Mouse (Mus musculus) large intestine, adult 2 months (tissue): ENCODE measurements around the gene Idh3a. TPM values are rescaled to one million over a fixed set of nuclear protein-coding genes. Genes with fewer than 3 reads are reported as not detected.
"Not testable (repeated sequence)": the region's sequence is repeated elsewhere in the genome, so short reads cannot be mapped to it uniquely, and the experiment has no call there.

Experiments used
- DNase-seq: peaks from one replicate; pipeline ENCODE4 v3.0.0-alpha.2; 2012; ENCODE audit warnings: low read depth, low spot score
- WGBS: fragments of 180-500 bp; shearing (Covaris S2); methylation state at CpG from one replicate; pipeline ENCODE4 v1.1.7; 2018; 5-methylcytosine and 5-hydroxymethylcytosine counted together
- polyA plus RNA-seq: library from polyadenylated mRNA; depleted of rRNA; stranded (reverse); fragments of >200 nt; gene quantifications from 2 replicates; pipeline ENCODE4 v1.2.3, GENCODE M21; 2012

Idh3a gene
- polyA plus RNA-seq, 1 experiment: 64.4 TPM

DNA sequence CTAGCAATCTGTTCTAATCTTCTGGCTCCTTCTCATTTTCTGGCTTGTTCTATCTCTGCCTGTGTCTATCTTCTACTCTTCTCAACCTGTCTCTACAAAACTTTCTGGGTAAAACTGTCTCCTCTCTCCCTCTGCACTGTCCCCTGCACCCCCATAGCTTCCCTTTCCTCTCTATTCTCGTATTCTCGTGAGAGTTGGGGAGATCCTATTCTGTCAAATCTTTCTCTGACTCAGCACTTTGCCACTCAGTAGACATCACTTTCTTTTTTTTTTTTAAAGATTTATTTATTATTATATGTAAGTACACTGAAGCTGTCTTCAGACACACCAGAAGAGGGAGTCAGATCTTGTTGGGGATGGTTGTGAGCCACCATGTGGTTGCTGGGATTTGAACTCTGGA lies 2.0 kb upstream of the Idh3a start:
- WGBS: 81% methylated on average over 2 of the region's 2 CpGs

DNA sequence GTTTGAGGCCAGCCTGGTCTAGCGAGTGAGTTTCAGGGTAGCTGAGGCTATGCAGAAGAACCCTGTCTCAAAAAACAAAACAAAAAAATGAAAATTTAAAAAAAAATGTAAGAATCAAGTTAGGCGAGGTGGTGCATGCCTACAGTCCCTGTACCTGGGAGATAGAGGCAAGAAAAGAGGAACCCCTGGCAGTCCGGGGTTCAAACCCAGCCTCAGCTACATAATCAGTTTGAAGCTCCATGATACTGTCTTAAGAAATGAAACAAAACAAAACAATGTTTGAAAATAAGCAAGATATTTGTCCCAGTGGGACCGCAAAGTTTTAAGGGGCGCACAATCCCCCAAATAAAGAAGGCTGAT lies 315 bp upstream of the Idh3a start:
- no peak for DNase-seq
- WGBS: 35% methylated on average over 5 of the region's 5 CpGs

More for the DNA sequence above, 2.0 kb upstream of the Idh3a start:
- not testable (repeated sequence) for DNase-seq

GRCm38 (mm10) chr9:54587863-54588262 lies 1.7 kb downstream of the Idh3a start:
- 26% methylated on average over 4 of the region's 4 CpGs for WGBS
- no peak for DNase-seq

- DNase-seq: not testable (repeated sequence)
- 84% methylated on average over 4 of the region's 4 CpGs for WGBS
Observed at GRCm38 (mm10) chr9:54593652-54594051, 7.5 kb downstream of the Idh3a start.

DNA sequence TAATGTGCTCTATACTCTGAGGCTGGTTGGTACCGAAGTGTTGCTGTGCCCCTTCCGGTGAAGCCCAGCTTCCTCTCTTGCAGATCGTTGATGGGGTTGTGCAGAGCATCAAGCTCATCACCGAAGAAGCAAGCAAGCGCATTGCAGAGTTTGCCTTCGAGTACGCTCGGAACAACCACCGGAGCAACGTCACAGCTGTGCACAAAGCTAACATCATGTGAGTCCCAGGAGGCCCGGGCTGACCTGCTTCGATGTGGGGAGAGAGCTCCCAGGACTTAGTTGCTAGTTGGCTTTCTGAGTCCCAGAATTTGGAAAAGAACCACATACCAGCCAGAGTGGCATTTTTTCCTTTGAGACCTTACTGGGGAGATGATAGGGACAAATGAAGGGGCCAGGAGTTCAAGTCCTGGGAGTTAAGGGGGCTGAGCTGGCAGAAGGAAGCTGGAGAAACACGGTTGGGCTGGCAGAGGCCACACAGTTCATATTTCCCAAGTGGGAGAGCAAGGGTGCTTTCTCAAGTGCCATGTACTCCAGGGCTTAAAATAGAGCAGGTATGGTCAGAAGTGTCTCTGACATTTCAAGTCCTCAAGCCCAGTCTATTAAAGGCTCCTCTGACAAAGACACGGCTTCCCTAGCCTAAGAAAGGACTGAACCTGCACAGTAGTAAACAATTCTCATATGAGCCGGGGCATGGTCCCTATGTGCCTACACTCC lies 10.8 kb downstream of the Idh3a start:
- WGBS: 91% methylated on average over 15 of the region's 15 CpGs
- DNase-seq: no peak

- no peak for DNase-seq
- WGBS: 74% methylated on average over 2 of the region's 2 CpGs
Observed at GRCm38 (mm10) chr9:54602386-54602785, 16.3 kb downstream of the Idh3a start.

- 86% methylated on average over 7 of the region's 7 CpGs for WGBS
Observed at GRCm38 (mm10) chr9:54602916-54603315, 16.8 kb downstream of the Idh3a start.

DNA sequence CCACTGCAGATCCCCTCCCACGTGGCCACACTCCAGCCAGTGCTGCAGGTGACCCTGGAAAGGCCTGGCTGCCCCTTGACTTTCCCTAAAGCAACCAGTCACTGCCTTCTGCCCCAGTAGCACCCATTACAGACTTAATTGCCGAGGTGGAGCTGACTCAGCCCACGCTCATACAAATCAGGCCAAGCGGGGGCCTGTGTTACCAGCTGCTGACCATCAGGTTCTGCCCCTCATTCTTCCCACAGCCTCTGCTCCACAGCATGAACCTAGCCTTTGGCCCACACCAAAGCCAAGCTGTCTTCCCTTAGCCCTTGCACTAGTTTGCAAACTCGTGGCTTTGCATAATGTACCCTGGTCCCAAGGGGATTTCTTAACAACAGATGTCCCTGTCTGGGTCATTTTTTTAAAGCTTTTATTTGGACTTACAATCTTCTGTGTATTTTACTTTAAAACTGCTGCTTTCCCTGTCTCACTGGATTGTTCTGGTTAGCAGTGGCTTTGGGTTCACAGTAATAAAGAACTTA lies 18.1 kb downstream of the Idh3a start:
- 75% methylated on average over 5 of the region's 5 CpGs for WGBS
- no peak for DNase-seq

More at GRCm38 (mm10) chr9:54602916-54603315, 16.8 kb downstream of the Idh3a start:
- DNase-seq: no peak

DNA sequence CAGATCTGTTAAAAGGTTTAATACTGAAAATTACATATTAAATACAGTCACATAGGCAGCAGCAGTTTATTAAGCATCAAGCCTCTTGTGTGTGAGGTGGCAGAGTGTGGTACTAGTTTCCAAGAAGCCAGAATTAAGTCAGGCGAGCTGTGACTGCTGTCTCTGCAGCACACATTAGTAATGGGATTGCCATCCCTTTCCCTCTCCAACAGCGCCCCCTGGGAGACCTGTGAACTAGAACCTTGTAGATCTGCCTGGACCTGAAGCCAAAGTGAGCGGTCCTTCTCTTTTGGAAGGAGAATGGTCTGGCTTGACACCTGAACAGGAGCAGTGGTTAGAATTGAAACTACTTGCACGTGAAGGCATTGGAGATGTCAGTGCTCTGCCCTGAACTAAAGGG lies 18.8 kb downstream of the Idh3a start:
- DNase-seq: no peak
- WGBS: 56% methylated on average over 4 of the region's 4 CpGs

DNA sequence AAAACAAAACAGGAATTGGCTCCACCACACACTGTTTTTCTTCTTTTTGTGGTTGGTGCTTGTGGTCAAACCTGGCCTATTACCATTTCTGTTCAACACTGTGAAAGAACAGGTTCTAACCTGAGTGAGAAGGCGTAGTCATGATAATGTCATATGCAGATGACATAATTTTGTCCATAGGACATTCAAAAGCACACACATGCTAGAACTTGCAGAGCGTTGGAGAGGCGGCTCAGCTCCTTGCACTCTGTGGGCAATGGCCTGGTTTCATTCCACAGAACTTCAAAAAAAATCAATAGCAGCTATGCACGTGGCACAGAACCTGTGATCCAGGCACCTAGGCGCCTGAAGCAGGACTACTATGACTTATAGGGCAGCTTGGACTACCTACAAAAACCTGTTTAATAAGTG lies 26.7 kb downstream of the Idh3a start:
- no peak for DNase-seq
- WGBS: 64% methylated on average over 5 of the region's 5 CpGs

GRCm38 (mm10) chr9:54614182-54614850 lies 28.2 kb downstream of the Idh3a start:
- peak; percentile 22 for DNase-seq
- 46% methylated on average over 13 of the region's 13 CpGs for WGBS

DNA sequence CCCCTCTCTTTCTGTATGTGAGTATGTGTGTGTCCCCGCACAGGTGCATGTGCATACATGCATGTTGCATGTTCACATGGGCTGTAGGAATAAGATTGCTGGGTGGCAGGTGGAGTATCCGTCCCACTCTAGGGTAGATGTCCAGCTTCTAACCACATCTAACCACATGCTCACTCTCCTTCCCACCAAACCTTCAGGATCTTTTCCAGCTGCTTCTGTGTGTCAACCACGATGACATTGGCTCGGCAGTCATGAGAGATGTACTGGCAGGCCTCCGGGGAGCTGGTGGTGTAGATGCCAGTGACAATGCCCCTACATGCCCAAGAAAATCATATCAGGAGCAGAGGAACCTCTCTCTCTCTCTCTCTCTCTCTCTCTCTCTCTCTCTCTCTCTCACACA lies 41.1 kb downstream of the Idh3a start:
- WGBS: 86% methylated on average over 5 of the region's 5 CpGs
- DNase-seq: no peak

DNA sequence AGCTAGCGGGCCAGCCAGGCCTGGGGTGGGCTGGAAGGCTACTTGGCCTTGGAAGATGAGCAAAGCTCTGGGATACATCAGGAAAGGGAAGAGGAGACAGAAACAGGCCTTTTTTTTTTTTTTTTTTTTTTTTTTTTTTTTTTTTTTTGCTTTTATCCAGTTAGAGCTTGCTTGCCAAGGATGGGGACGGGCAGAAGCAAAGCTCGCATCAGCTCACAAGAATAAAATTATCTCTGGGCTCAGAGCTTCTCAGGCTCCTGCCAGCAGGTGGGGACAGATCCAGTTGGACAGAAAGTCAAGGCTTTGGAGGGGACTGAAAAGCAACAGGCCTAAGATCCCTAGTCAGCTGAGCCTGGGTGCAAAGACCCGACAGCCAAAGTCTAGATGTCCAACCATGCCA lies 42.6 kb downstream of the Idh3a start:
- no peak for DNase-seq
- 74% methylated on average over 4 of the region's 4 CpGs for WGBS

DNA sequence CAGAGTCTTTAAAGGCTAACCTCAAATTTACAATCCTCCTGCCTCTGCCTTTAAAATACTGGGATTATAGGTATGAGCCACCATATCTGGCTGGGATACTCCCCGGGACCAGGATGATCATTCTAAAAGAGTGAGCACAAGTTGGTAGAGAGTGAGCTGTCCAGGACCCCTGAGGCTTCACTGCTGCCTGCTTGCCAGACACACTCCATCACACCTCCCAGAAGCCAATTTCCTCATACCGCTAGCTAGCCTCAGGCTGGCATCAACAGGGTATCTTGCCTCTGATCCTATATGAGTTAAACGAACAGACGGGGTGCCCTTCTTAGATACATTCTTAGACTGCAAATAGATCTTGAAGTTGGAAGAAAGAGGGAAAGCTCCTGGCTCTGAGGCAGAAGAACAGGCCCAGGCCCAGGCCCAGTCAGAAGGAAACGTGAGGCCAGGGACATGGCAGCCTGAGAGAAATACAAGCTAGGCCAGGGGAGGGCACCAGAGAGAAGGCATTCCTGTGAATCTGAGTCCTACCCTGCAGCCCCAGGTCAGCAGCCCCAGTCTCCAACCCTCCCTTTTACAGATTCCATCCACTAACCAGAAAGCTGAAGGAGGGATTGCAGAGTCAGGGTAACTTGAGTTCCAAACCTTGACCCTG lies 43.6 kb downstream of the Idh3a start:
- WGBS: 88% methylated on average over 5 of the region's 5 CpGs
- no peak for DNase-seq

GRCm38 (mm10) chr9:54630905-54631304 lies 44.8 kb downstream of the Idh3a start:
- DNase-seq: no peak

DNA sequence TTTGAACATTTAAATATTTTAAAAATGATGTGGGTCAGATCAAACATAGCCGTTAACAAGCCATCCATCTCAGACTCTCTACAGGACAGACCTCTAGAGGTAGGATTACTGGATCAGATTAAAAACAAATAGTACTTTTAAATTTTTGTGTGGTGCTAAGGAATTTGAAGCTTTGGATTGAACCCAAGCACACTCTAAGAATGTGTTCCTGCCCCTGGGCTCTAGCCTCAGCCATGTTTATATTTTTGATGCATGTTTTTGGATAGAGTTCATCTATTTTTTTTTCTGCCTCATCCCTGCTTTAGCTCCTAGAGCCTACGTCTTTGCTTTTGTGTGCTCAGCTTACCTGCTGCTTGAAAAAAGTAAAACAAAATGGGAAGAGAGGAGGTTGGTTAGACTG lies 47.3 kb downstream of the Idh3a start:
- WGBS: 73% methylated on average over 2 of the region's 2 CpGs
- DNase-seq: no peak

GRCm38 (mm10) chr9:54637510-54638314 lies 51.6 kb downstream of the Idh3a start:
- no peak for DNase-seq
- 51% methylated on average over 5 of the region's 5 CpGs for WGBS

DNA sequence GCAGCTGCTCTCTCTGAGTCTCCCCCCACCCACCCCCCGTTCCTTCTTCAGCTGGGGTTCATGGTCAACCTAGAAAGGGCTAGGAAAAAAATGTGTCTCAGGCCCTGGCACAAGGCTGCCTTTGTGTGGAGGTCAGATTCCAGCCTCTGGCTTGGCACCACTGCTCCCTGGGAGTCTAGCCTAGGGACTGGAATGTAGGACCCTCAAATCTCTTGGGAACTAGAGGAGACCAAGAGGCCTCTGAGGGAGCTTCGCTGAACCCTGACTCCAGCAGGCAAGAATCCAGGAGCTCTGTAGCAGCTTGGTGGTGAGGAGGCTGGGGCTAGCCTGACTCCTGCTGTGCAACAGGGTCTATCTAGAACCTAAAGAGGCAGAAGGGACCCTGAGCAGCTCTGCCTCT lies 53.1 kb downstream of the Idh3a start:
- WGBS: 50% methylated on average over 2 of the region's 2 CpGs

DNA sequence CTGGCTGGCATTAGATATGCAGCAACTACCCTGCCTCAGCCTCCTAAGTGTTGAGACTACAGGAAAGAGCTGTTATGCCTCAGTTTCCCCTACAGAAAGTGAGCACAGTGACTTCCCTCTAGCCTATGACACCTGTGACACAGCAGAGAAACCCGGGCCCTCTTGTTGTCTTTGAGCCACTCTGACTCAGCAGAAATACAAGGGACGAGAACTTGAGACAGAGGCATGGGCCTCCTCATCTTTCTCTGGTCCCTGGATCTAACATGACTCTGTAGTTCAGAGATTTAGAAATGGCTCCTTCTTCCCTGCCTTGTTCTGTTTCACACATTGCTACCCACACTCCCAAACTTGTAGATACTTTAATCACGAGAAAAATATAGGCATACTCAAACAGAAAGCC lies 55.4 kb downstream of the Idh3a start:
- no peak for DNase-seq
- 72% methylated on average over 3 of the region's 3 CpGs for WGBS

More for the DNA sequence above, 53.1 kb downstream of the Idh3a start:
- DNase-seq: no peak

DNA sequence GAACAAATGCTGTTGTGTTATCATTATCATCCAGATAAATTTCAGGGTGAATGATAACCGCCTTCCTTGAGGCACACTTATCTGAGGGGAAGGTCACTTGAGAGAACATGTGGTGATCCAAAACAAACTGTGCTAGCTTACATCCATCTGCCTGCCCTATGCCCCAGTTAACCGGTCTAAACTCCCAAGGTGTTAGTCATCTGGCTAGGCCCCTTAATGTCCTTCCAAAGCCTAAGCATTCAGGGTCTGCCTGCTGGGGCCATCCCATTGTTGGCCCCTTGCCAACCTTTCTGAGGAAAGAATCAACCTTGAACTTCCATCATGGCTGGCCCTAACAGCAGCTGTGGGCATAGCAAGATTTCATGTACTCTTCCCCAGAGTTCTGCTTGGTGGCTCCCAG lies 56.0 kb downstream of the Idh3a start:
- no peak for DNase-seq
- WGBS: 52% methylated on average over 2 of the region's 2 CpGs
